Mouse (Mus musculus) sigmoid colon, adult 10 weeks (tissue): ENCODE results near the gene Scml2. TPM values are rescaled to one million over a fixed set of nuclear protein-coding genes. Genes with fewer than 3 reads are reported as not detected.

Experiments used
- polyA plus RNA-seq: library from polyadenylated mRNA; stranded (reverse); fragments of 350-450 nt; fragmentation: Illumina TruSeq; extraction: RNeasy Lipid Tissue Mini Kit (QIAGEN cat#74804); gene quantifications from one replicate; pipeline ENCODE4 v1.2.3, GENCODE M21; 2014; ENCODE audit warnings: low read depth, low replicate concordance

Scml2 gene
- 5.9 TPM for polyA plus RNA-seq

GRCm38 (mm10) chrX:161116893-161117292, at the start of gene Scml2:
Gene Scml2, plus strand, starts transcription at chrX:161117193.

GRCm38 (mm10) chrX:161287156-161287555, 170.2 kb downstream of the Scml2 start, which contains the start of gene Gm15262:
Gene Gm15262, plus strand, starts transcription at chrX:161287456.

Other genes starting within 250 kb of the Scml2 start
- 0.41 TPM for gene Gja6, start 210.1 kb upstream of the Scml2 start, polyA plus RNA-seq
- gene Cdkl5, start 122.5 kb upstream of the Scml2 start, polyA plus RNA-seq = 4.4 TPM
- not detected for gene Gm15262, start 170.3 kb downstream of the Scml2 start, polyA plus RNA-seq